Mouse (Mus musculus): ENCODE data around the gene Prss27.
"Not testable (repeated sequence)": the region's sequence is repeated elsewhere in the genome, so short reads cannot be mapped to it uniquely, and the experiment has no call there.

Prss27 gene

GRCm38 (mm10) chr17:24035087-24035486 lies 2.9 kb upstream of the Prss27 start:
- DNase-seq (ENCODE audit: low spot score): no peak

- DNase-seq (ENCODE audit: low spot score): no peak
Measured at GRCm38 (mm10) chr17:24036954-24037353, 990 bp upstream of the Prss27 start.

DNA sequence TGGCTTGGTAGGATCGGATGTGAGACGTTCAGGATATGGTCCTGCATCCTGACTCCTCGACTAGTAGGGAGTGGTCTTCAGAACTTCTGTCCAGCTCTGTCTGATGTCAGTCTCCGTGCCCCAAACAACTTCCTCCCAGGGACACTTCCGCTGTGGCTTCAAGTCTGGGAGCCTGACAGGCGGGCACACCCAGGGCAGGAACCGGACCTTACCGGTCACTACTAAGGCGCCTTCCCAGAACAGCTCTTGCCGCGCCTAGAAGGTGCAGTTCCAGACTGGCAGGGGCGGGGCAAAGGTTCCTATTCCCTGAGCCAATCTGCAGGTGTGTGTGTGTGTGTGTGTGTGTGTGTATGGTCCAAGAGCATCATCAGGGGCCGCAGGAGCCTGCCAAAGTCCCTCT lies 584 bp upstream of the Prss27 start:
- no peak for DNase-seq (ENCODE audit: low spot score)

- no peak for DNase-seq (ENCODE audit: low spot score)
Measured at GRCm38 (mm10) chr17:24044482-24044881, 6.5 kb downstream of the Prss27 start.

GRCm38 (mm10) chr17:24045608-24046007 lies 7.7 kb downstream of the Prss27 start:
- DNase-seq (ENCODE audit: low spot score): no peak

DNA sequence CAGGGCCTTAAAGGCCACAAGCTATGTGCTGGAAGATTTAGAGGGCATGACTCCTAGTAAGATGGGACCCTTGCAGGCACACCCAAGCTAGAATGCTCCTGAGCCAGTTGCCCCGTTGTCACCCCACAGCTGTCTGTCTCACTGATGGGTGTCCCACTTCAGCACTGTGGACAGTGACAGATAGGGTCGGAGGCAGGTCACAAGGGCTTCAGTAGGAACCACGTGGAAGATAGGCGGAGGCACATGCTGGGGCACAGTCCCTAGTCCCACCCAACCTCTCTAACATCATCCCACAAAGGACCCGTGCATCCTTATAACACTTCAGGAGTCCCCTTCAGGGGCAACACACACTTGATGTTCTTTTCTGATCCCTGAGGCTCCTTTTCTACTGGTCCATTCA lies 8.1 kb downstream of the Prss27 start:
- DNase-seq (ENCODE audit: low spot score): no peak

- no peak for DNase-seq (ENCODE audit: low spot score)
Measured at GRCm38 (mm10) chr17:24048053-24048452, 10.1 kb downstream of the Prss27 start.

GRCm38 (mm10) chr17:24049008-24049407 lies 11.1 kb downstream of the Prss27 start:
- no peak for DNase-seq (ENCODE audit: low spot score)

DNA sequence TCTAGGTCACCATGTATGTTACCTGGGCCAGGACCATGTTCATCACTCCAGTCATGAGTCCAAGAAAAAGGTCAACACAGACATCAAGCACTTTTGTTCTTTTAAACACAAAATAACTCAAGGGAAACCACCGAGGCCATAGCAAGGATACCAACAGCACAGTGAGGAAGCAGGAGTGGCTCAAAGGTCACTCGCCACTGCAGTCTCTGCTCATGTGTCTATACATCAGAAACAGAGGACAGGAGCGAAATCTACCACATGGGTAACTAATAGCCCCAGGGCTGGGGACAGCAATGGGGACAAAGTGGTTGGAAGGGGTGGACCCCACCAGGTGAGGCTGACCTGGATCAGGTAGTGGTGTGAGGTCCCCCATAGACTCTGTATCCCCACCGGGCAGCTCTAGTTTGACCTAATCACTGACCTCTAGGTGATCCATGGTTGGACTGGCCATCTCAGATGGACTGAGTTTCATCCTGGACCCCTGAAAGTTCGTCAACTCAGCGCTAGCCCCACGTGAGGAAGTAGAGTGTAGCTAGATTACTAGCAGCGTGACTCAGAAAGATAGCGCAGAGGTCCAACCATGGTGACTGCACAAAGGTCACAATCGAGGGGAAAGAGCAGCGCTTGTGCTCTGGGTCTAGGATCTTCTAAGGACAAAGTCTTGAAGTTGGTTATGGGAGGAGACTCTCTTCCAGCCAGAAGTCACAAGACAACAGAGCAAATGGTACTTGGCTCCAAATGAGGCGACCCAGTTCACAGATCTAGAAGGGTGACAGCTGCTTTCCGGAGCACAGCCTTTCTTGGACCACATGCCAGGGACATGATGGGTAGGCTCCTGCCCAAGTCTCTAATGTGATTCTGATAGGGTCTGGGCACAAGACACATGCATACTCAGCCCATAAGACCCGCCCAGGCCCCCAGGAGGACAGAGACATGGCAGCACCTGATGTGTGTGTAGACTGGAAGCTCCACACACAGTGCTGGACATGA lies 19.0 kb downstream of the Prss27 start:
- DNase-seq (ENCODE audit: low spot score): no peak

- DNase-seq (ENCODE audit: low spot score): no peak
Measured at GRCm38 (mm10) chr17:24057730-24058245, 19.8 kb downstream of the Prss27 start.

DNA sequence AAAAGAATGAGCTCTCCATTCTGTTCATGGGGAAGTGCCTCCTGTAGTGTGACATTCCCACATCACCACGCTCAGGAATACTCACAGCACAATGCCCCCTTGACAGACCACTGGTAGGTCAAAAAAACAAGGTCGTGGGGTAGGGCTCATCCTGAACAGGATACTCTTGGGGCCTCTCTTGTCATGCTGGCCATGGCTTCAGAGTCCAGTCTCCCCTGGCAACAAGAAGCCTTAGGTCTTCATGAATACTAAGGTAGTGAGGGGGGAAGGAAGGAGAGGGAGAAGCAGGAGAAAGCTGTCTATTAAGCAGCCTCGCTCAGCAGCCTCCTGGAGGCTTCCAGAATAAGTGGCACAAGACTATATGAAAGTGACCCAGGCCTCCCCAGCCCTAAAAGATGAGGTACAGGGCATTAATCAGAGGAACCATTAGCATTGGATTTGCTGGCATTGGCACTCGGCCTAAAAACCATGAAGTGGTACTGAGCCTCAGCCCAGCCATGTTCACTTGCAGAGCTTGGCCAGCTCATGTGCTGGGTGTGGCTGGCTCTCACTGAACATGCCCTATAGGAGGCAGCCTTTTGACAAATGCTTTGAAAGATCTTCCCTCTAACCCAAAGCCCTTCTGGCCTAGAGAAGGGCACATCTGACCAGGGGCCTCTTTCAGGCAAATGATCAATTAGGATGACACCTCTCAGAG lies 24.7 kb downstream of the Prss27 start:
- DNase-seq (ENCODE audit: low spot score): no peak

- no peak for DNase-seq (ENCODE audit: low spot score)
Measured at GRCm38 (mm10) chr17:24068271-24068670, 30.3 kb downstream of the Prss27 start.

DNA sequence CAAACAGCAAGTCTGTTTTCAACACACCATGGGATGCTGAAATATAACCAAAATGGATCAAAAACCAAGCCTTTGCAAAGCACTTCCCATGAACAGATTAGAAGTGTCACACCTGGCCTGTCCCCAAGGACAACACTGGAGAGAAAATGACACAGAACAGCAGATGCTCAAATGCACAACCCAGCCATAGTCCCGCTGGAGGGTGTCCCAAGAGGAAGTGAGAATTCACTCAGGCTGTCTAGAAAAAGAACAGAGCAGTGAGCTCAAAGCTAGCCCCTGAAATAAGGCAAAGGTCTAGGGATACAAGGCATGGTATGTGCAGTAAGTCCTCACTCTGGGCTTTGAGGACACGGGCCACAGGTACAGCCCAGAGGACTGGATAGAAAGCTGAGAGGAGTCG lies 31.6 kb downstream of the Prss27 start:
- no peak for DNase-seq (ENCODE audit: low spot score)

- DNase-seq (ENCODE audit: low spot score): peak; percentile 94
Measured at GRCm38 (mm10) chr17:24072919-24073696, 35.2 kb downstream of the Prss27 start, which contains the start of gene Kctd5. Gene Kctd5, minus strand, starts transcription at chr17:24073485.

DNA sequence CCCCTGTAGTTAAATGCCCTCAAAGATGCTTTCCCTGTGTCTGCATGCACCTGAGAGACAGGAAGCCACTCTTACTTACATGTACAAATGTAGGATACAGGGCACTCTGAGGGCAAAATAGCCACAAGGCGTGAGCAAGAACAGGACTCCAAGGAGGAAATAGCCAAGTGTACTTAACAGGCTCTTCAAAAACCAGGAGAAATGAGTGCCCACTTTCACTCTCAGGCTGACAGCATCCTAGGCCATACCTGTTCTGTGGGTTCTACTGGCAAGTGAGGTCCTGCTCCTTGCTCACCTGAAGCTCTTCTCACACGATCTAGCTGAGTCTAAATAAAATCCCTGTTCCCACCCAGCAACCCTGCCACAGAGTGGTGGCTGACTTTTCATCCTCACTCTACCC lies 39.2 kb downstream of the Prss27 start:
- no peak for DNase-seq (ENCODE audit: low spot score)

GRCm38 (mm10) chr17:24084593-24084992 lies 46.6 kb downstream of the Prss27 start:
- no peak for DNase-seq (ENCODE audit: low spot score)

DNA sequence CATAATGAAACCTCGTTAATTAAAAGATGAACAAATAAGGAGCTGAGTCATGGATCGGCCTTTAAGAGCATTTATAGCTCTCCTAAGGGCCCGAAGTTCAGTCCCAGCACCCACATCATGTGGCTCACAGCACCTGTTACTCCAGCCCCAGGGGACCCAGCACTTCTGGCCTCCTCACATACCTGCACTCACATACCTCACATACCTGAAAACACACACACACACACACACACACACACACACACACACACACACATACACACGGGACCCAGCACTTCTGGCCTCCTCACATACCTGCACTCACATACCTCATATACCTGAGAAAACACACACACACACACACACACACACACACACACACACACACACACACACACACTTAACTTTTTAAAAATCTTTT lies 48.5 kb downstream of the Prss27 start:
- not testable (repeated sequence) for DNase-seq (ENCODE audit: low spot score)

GRCm38 (mm10) chr17:24090575-24090974 lies 52.6 kb downstream of the Prss27 start:
- DNase-seq (ENCODE audit: low spot score): no peak

Measured in ovary, postnatal 10 days (tissue).